Mouse (Mus musculus) liver, embryonic 16.5 days (tissue): ENCODE data around the gene Zbtb25. TPM values are rescaled to one million over a fixed set of nuclear protein-coding genes. Genes with fewer than 3 reads are reported as not detected.

Experiments
- ATAC-seq: fragments of 200-750 bp; cut with Nextera tagmentation; 2 replicates; pipeline ENCODE4 v1.8.0; 2017; ENCODE audit warnings: low read depth, mild to moderate bottlenecking, moderate number of reproducible peaks, moderate library complexity
- H3K27ac ChIP-seq: fragments of 300-500 bp; sonication (generic); 2 replicates; pipeline ENCODE4 v1.5.1; 2014; ENCODE audit warnings: mild to moderate bottlenecking, low read length
- H3K27me3 ChIP-seq: fragments of 300-500 bp; sonication (generic); 2 replicates; pipeline ENCODE4 v1.6.1; 2014; ENCODE audit warnings: low read depth, low read length, mixed read lengths; ENCODE audit not compliant: control insufficient read depth, insufficient read depth
- H3K36me3 ChIP-seq: fragments of 300-500 bp; sonication (generic); 2 replicates; pipeline ENCODE4 v1.6.1; 2014; ENCODE audit warnings: mild to moderate bottlenecking; ENCODE audit not compliant: control insufficient read depth, insufficient read depth
- H3K4me1 ChIP-seq: fragments of 300-500 bp; sonication (generic); 2 replicates; pipeline ENCODE4 v1.6.1; 2014; ENCODE audit warnings: low read depth, low read length, mixed read lengths; ENCODE audit not compliant: control insufficient read depth
- H3K4me2 ChIP-seq: fragments of 300-500 bp; sonication (generic); 2 replicates; pipeline ENCODE4 v1.6.1; 2014; ENCODE audit warnings: low read depth, low read length, mixed read lengths
- H3K4me3 ChIP-seq: fragments of 300-500 bp; sonication (generic); 2 replicates; pipeline ENCODE4 v1.5.1; 2014; ENCODE audit warnings: low read depth, mild to moderate bottlenecking, low read length
- H3K9ac ChIP-seq: fragments of 300-500 bp; sonication (generic); 2 replicates; pipeline ENCODE4 v1.6.1; 2014; ENCODE audit warnings: low read depth, low read length
- H3K9me3 ChIP-seq: fragments of 300-500 bp; sonication (generic); replicated peaks from 2 replicates; pipeline ENCODE4 v1.6.1; 2016; ENCODE audit warnings: low read length; ENCODE audit not compliant: control insufficient read depth
- WGBS: fragments of 180-500 bp; shearing (Covaris S2); extraction: QIAGEN DNeasy Blood & Tissue Kit; methylation state at CpG from one replicate; pipeline ENCODE4 v1.1.7; 2014; ENCODE audit not compliant: insufficient replicate concordance; 5-methylcytosine and 5-hydroxymethylcytosine counted together
- polyA plus RNA-seq: library from polyadenylated mRNA; unstranded; fragments of >200 nt; fragmentation: Nextera tagmentation; extraction: Ambion mirVana; gene quantifications from 2 replicates; pipeline ENCODE4 v1.2.1, GENCODE M21; 2015

The Zbtb25 gene
- polyA plus RNA-seq, 1 experiment from 2014 or later = 4.1 TPM

GRCm38 (mm10) chr12:76366276-76366675, 3.1 kb downstream of the Zbtb25 start:
- peak overlapping the region; percentile 25; the same call in 1 of the 2 replicates for H3K27ac ChIP-seq
- no peak overlapping the region for H3K4me3 ChIP-seq
- no peaks in the 10 kb centered on the region for H3K27me3 ChIP-seq
- no peaks in the 10 kb centered on the region for H3K36me3 ChIP-seq
- 56% methylated on average over 3 of the region's 3 CpGs for WGBS
- H3K4me1 ChIP-seq = peaks cover 44% of the 10 kb centered on the region
- ATAC-seq = no peak
- H3K4me2 ChIP-seq = no peak overlapping the region
- H3K9me3 ChIP-seq = no peaks in the 10 kb centered on the region
- no peak overlapping the region for H3K9ac ChIP-seq

- H3K36me3 ChIP-seq = no peaks in the 10 kb centered on the region
- H3K4me1 ChIP-seq = peaks cover 31% of the 10 kb centered on the region
- peak overlapping the region; percentile 50 for H3K9ac ChIP-seq
- 23% methylated on average over 9 of the region's 9 CpGs for WGBS
- no peaks in the 10 kb centered on the region for H3K9me3 ChIP-seq
- no peaks in the 10 kb centered on the region for H3K27me3 ChIP-seq
- peak overlapping the region; percentile 77 for H3K27ac ChIP-seq
- 0 out of 2 replicates have a peak, but pooled peaks have one; percentile 17 for ATAC-seq
- peak overlapping the region; percentile 50 for H3K4me2 ChIP-seq
- H3K4me3 ChIP-seq = peak overlapping the region; percentile 9; the same call in 1 of the 2 replicates
Observed at GRCm38 (mm10) chr12:76362303-76362676, 7.1 kb downstream of the Zbtb25 start.

- Histone ChIP-seq H3K27me3 (no peaks in the 10 kb centered on the region), H3K36me3 (no peaks in the 10 kb centered on the region), H3K4me1 (peaks cover 26% of the 10 kb centered on the region), H3K27ac (peak overlapping the region; percentile 77), H3K4me3 (peak overlapping the region; percentile 9; the same call in 1 of the 2 replicates), H3K9ac (peak overlapping the region; percentile 50), H3K4me2 (peak overlapping the region; percentile 50), H3K9me3 (no peaks in the 10 kb centered on the region)
- WGBS = 24% methylated on average over 9 of the region's 9 CpGs
- peak; percentile 62 for ATAC-seq
Observed at GRCm38 (mm10) chr12:76361405-76362302, 7.7 kb downstream of the Zbtb25 start.

- Histone ChIP-seq H3K9me3 (no peaks in the 10 kb centered on the region), H3K4me3 (no peak overlapping the region), H3K36me3 (no peaks in the 10 kb centered on the region), H3K9ac (no peak overlapping the region), H3K27me3 (no peaks in the 10 kb centered on the region), H3K4me1 (peaks cover 20% of the 10 kb centered on the region), H3K4me2 (no peak overlapping the region), H3K27ac (no peak overlapping the region)
- 58% methylated on average over 1 of the region's 1 CpGs for WGBS
- no peak for ATAC-seq
Observed at GRCm38 (mm10) chr12:76360868-76361267, 8.5 kb downstream of the Zbtb25 start.

GRCm38 (mm10) chr12:76349680-76350220, 19.7 kb downstream of the Zbtb25 start:
- Histone ChIP-seq H3K4me1 (no peaks in the 10 kb centered on the region), H3K9me3 (no peaks in the 10 kb centered on the region), H3K36me3 (no peaks in the 10 kb centered on the region), H3K27me3 (no peaks in the 10 kb centered on the region), H3K4me3 (no peak overlapping the region), H3K9ac (no peak overlapping the region), H3K27ac (no peak overlapping the region), H3K4me2 (no peak overlapping the region)
- WGBS = 79% methylated on average over 8 of the region's 8 CpGs
- no peak for ATAC-seq

- H3K4me2 ChIP-seq = no peak overlapping the region
- ATAC-seq = peak; percentile 56; the same call in 1 of the 2 replicates
- no peaks in the 10 kb centered on the region for H3K27me3 ChIP-seq
- no peak overlapping the region for H3K4me3 ChIP-seq
- no peaks in the 10 kb centered on the region for H3K9me3 ChIP-seq
- H3K4me1 ChIP-seq = no peaks in the 10 kb centered on the region
- no peaks in the 10 kb centered on the region for H3K36me3 ChIP-seq
- no peak overlapping the region for H3K27ac ChIP-seq
- no peak overlapping the region for H3K9ac ChIP-seq
- 65% methylated on average over 5 of the region's 6 CpGs for WGBS
Observed at GRCm38 (mm10) chr12:76345759-76346455, 23.5 kb downstream of the Zbtb25 start.

- Histone ChIP-seq H3K36me3 (no peaks in the 10 kb centered on the region), H3K9me3 (no peaks in the 10 kb centered on the region), H3K4me1 (no peaks in the 10 kb centered on the region), H3K9ac (no peak overlapping the region), H3K4me2 (no peak overlapping the region), H3K4me3 (no peak overlapping the region), H3K27ac (no peak overlapping the region), H3K27me3 (no peaks in the 10 kb centered on the region)
- 2% methylated on average over 4 of the region's 4 CpGs for WGBS
- ATAC-seq = no peak
Observed at GRCm38 (mm10) chr12:76341080-76341479, 28.3 kb downstream of the Zbtb25 start.

GRCm38 (mm10) chr12:76336111-76336965, 33.1 kb downstream of the Zbtb25 start:
- H3K9ac ChIP-seq = no peak overlapping the region
- 69% methylated on average over 17 of the region's 17 CpGs for WGBS
- no peaks in the 10 kb centered on the region for H3K9me3 ChIP-seq
- no peaks in the 10 kb centered on the region for H3K4me1 ChIP-seq
- H3K36me3 ChIP-seq = no peaks in the 10 kb centered on the region
- no peak overlapping the region for H3K4me2 ChIP-seq
- H3K4me3 ChIP-seq = no peak overlapping the region
- no peak overlapping the region for H3K27ac ChIP-seq
- no peaks in the 10 kb centered on the region for H3K27me3 ChIP-seq
- no peak for ATAC-seq
